Mouse (Mus musculus) heart, postnatal 10 days (tissue): ENCODE measurements at regions not wholly inside any gene's neighbourhood (a gene's known extent, or its start where the extent isn't known, plus 50 kb on each side); places are given as distances from the start of the nearest gene placed in this dataset.
A peak's percentile ranks its signal among the peaks of the same experiment; 100 is the strongest.

Experiments used
- DNase-seq, 2 experiments: peaks; one replicate each; pipeline ENCODE4 v3.0.0; 2021
- intact Hi-C: fragments of 180-260 bp; cut with DNase I; formaldehyde crosslinking; loops from one replicate; pipeline ENCODE4 v1.15.1; 2025

GRCm38 (mm10) chr12:52368034-52368433 lies 135.7 kb upstream of the Arhgap5 start:
- DNase-seq, result no peak
- intact Hi-C loops, result no loop called here

DNA sequence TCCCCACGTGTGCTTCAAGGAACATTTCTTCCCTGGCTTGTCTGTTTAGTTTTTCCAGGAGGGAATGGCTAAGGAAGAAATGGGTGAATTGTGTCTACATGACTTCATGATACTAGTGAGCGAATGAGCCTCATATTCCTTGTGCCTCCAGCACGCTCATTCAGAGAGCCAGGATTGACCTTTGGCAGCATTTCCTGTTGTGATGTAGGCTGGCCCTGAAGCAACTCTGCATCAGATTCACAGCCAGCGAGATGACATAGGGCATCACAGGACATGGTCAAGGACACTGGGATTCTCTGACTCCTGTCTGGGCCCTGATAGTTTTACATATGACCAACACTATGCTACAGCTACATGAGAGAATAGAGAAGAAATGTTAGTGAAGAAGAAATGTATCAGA lies 135.3 kb upstream of the Arhgap5 start:
- no peak for DNase-seq

GRCm38 (mm10) chr12:52370153-52370710 lies 133.5 kb upstream of the Arhgap5 start:
- no peak for DNase-seq
- intact Hi-C loops, result no loop called here

More for the DNA sequence above, 135.3 kb upstream of the Arhgap5 start:
- intact Hi-C loops, result no loop called here

- intact Hi-C loops, result no loop called here
- no peak for DNase-seq
Measured at GRCm38 (mm10) chr12:52375116-52375515, 128.7 kb upstream of the Arhgap5 start.

DNA sequence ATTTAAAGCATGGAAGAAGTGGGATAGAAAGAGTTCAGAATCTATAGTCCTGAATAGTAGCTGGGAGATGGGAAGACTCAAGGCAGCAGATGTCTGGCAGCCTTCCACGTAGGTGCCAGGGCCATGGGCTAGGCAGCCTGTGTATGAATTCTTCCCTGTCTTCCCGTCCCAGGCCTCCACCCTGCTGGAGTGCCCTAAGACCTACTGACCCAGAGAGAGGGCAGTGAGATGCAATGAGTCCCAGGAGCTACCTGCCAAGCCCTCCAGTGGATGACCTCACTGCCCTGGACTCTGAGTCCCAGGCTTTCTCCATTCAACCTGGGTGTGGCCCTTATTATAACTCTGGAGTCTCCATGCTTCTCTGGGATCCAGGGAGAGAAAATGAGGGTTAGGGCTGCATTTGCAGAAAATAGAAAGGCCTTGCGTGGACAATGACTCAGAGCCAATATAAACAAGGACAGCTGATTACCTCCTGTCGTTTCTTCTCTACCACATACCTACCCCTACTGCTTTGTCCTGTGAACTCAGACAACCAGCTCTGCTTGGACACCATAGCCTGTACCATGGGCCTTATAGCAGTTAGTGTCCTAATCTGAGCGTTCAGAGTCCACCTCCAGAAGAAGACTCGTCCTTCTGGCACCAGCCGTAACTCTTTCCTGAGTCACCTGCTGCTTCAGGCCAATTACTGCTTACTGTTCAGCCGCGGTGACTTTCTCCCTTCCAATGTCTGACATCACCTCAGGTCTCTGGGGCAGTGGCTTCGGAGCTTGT lies 126.9 kb upstream of the Arhgap5 start:
- no peak for DNase-seq
- intact Hi-C loops, result no loop called here

DNA sequence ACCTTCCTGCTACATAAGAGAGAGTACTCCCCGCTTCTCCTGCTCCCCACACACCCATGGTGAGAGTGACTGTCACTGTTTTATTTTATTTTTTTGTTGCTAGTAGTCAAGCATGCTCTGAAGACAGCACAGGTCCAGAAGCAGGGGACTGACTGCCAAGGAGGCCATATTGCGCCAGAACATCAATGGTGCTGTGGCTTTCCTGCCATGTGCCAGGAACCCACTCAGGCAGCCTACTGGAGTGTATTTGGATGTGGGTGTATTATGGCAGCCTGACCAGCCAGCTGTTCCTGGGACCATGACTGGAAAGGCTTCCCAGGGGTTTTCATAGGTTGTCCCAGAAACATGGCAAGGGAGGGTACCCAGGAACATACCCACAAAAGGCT lies 126.3 kb upstream of the Arhgap5 start:
- no peak for DNase-seq
- intact Hi-C loops, result no loop called here

- intact Hi-C loops, result no loop called here
- DNase-seq, result no peak
Measured at GRCm38 (mm10) chr12:52379245-52379644, 124.5 kb upstream of the Arhgap5 start.

- intact Hi-C loops, result no loop called here
- no peak for DNase-seq
Measured at GRCm38 (mm10) chr12:52379960-52380359, 123.8 kb upstream of the Arhgap5 start.

GRCm38 (mm10) chr12:52381161-52381967 lies 122.4 kb upstream of the Arhgap5 start:
- intact Hi-C loops, result no loop called here

GRCm38 (mm10) chr12:52381968-52382325 lies 121.8 kb upstream of the Arhgap5 start:
- DNase-seq, result no peak
- intact Hi-C loops, result no loop called here

More at GRCm38 (mm10) chr12:52381161-52381967, 122.4 kb upstream of the Arhgap5 start:
- no peak for DNase-seq

DNA sequence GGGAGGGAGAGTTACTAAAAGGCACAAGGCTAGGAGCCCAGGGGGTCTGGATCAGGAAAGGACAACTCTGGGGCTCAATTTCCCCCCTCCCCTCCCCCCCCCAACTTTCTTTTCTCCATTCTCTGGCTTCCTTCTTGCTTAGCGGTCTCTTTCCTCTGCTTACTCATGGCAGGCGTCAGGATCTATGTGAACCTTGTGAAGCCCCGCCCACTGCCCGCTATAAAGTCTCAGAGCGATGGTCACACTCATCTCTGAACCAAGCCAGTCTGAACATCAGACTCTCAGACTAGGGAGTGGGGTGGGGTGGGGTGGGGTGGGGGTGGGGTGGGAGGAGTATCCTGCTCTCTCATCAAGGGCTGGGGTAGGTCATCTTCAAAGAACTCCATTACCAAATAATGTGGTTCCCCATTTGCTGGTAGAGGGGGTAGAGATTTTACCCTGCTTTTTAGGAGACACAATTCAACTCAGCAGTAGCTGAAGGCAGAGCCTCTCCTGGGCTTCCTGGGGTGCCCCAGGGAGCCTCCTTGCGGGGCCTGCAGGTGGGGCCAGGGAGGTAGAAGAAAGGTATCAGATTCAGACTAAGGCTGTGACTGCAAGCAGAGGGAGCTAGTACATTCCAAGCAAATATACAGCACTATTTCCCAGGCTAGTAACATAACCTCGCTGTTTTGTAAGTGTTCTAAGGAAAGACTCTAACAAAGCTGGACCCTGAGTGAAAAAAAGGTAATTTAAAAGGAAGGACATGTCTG lies 120.8 kb upstream of the Arhgap5 start:
- no peak for DNase-seq
- intact Hi-C loops, result no loop called here

DNA sequence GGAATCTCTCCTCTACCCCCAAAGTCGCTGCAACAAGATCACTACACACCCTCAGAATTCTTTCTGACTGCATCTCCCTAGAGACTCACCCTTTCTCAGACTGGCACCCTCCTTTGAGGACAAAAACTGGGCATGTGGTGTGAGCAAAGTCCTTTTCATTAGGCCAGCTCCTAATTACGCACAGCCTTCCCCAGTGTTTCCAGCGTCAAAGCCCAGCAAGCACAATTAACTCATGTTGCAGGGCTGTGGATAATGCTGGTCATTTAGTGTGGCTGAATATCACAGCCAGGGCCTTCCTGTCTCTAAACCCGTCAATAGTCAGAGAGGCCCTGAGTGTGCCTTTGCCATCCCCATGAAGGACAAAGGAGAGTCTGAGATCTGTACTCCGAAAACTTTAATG lies 114.2 kb upstream of the Arhgap5 start:
- intact Hi-C loops, result no loop called here
- DNase-seq, result no peak

DNA sequence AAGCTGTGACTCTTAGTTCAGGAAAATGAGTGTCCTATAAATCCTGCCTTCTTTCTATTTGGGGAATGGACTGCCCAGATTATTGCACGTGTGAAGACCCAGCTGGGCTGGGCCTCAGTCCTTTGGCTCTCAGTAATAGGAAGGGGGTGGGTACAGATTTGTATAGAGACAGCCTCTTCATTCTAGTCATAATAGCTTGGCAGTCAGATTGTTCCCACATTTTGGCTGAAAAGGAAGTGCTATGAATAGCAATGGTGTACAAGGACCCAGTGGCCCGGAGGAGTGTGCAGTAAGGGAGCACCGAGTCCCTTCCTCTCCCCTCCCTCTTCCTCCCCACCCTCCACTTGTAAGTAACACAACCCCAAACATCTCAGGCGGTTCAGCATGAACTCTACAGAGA lies 113.5 kb upstream of the Arhgap5 start:
- DNase-seq, result peak; percentile 53 to 64
- intact Hi-C loops, result loop anchor here (5.0 kb wide), 1 partner anchor 103 kb away; no protein-coding TSS in a partner anchor

DNA sequence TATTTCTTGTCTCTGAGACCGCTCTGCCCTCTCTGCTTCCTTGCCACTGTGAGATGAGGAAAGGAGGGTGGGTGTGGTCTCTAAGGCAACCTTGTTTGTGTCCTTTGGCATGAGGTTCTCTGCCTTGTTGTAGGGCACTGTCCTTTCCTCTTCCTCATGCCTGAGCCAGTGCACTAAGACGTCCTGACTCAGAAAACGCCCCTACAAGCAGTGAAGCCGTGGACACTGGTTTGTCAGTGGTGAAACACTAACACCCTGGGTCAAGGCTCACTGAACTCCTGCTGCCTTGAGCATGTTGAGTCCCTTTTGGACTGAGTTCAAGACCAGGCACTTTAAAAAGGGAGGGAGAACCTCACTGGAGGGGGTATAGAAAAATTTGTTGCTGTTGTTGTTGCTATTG lies 111.1 kb upstream of the Arhgap5 start:
- intact Hi-C loops, result loop anchor here (2.0 to 5.0 kb wide), 2 partner anchors 105 to 110 kb away; partner anchors contain the start of gene Arhgap5

DNA sequence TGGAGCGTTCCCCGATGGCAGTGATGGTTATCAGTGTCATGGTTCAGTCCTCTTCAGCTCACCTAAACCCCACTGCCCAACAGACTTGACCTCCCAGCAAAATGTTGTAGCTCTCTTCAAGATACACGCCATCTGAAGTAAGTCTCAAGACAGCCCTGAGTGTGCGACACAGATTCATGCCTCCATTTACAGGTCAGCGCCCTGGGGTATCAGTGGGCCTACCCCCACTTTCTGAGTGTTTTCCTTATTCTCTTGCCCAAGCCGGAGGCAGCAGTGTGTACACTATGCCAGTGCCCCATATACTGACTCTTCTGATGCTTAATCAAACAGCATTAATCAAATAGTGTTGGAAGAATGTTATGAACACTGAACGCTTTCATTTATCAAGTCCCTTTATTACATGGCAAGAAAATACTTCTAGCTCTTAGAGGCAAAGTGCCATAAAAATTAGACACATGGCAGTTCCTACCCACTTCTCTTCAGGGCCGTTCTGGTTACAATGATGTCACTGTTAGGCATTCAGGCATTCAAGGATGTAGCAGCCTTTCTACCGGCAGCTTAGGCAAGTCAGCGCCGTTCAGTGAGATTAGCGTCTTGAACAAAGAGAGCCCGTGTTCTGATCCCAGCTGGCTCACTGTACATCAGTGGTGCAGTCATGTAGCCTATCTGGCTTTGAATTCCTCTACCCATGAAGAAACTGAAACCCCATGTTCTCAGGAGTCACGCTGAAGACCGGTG lies 109.6 kb upstream of the Arhgap5 start:
- DNase-seq, result no peak
- intact Hi-C loops, result loop anchor here (2.0 to 5.0 kb wide), 2 partner anchors 107 to 109 kb away; partner anchors contain the start of gene Arhgap5

More for the DNA sequence above, 111.1 kb upstream of the Arhgap5 start:
- no peak for DNase-seq

DNA sequence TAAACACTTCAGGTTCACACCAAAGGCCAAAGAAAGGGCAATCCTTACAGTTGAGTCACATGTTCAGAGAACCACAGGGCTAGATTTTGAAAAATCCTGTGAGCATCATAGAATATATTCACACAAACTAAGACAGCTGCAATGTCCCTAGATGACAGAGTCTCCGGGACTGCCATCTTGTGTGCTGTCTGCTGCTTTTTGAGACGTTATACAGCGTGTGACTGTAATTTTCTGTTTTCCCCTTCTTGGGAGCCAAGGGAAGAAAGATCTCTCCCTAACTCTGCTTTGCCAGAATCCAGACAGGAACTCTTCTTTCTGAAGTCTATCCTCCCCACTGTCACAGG lies 109.1 kb upstream of the Arhgap5 start:
- DNase-seq, result no peak
- intact Hi-C loops, result loop anchor here (5.0 kb wide), 1 partner anchor 107 kb away; no protein-coding TSS in a partner anchor

GRCm38 (mm10) chr12:52395111-52395510 lies 108.7 kb upstream of the Arhgap5 start:
- no peak for DNase-seq
- intact Hi-C loops, result no loop called here

DNA sequence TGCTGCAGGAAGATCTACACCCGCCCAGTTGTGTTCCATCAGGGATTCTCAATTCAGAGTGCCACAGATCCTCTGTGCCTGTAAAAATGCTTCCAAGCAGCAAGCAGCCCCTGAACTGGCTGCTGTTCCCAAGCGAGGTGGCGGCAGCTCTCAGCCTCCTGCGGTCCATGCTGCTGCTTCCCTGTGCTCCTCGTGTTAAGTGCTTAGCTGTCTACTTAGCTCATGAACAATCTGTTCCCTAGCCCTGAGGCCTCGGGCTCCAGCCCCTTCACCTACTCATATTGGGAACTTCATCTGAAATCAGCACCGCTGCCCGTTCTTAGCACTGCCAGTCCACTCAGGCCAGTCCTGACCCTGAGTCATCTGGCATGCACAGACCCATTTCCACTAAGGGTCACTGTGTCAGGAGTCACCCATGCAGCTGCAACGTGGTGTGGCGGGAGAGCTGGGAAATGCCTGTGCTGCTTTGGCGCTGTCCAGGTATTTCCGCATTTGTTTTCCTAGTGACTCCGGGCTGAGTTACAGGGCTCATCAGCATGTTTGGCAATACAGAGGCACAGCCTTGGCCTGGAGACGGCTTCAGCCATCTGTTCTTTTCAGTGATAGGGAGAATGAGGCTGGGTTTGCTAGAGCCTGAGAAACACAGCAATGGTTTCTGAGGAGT lies 107.5 kb upstream of the Arhgap5 start:
- DNase-seq, result peak; percentile 69 to 70
- intact Hi-C loops, result no loop called here

DNA sequence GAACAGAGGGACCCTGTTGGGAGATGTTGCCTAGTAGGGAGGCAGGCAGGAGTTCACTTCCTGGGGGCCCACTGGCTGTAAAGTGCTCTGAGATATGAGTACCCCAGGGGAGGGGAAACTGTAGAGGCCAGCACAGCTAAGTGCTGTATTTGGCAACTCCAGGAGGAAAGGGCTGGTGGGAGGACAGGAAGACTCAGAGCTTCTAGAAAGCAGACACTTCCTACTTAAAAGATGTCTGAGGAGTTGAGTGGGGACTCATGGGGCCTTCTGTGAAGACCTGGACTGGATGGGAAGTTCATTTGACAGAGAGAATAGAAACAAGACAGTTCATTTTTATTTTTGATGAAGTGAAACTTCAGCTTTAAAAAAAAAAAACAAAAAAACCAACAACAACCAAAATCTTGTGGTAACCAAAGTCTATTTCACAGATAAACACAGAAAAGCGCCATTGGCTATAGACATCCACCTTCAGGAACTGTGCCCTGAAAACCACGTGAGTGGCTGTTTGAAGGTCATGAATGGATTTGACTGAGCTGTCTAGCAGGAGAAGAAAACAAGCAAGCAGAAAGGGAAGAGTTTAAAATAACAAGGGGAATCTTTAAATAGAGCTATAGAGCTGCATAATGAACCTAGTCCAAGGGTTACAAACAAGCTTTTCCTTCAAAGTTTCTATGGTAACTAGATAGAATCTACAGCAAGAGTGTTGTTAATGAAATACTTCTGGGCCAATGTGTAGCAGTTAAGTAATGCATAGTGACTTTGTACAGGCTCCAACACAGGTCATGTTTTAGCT lies 105.9 kb upstream of the Arhgap5 start:
- no peak for DNase-seq
- intact Hi-C loops, result no loop called here
